Mouse (Mus musculus): ENCODE measurements around the gene Ankrd13a.
"Not testable (repeated sequence)": the region's sequence is repeated elsewhere in the genome, so short reads cannot be mapped to it uniquely, and the experiment has no call there.

Ankrd13a gene

GRCm38 (mm10) chr5:114829740-114830139, 55.3 kb downstream of the Ankrd13a start:
- no peak for DNase-seq (ENCODE audit: low spot score)

GRCm38 (mm10) chr5:114836886-114837285, 62.4 kb downstream of the Ankrd13a start:
- DNase-seq (ENCODE audit: low spot score), result no peak

DNA sequence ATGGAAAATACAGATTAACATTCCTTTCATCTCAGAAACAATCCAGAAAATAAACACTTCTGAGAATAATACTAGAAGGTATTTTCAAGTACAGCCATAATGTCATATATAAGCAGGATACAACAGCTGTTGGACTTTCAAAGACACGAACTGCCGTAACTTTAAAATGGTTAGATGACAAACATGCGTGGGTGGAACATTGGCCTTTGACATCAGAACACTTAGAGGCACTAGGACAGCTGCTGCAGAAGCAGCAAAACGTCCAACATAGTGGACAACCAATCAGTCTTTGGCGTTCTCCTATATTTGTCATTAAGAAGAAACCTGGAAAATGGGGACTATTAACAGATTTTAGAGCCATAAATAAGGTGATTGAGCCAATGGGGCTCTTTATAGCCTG, 66.0 kb downstream of the Ankrd13a start:
- DNase-seq (ENCODE audit: low spot score), result not testable (repeated sequence)

DNA sequence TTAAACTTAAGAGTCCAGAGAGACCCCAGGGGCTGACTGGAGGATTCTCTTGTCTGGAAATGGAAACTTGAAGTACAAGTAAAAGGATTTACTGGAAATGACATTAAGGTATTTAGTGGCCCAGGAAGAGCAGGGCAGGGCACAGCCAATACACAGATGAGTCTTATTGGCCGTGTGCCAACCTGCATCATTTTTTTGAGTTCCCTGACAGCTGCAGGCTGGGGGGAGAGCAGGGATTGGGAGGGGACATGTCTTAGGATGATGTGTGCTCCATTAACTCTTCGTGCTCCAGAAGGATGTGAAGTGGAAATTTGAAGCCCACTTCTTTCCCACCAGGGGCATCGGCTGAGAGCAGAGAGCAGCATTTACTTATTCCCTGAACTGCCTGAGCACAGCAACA, 67.7 kb downstream of the Ankrd13a start:
- DNase-seq (ENCODE audit: low spot score), result not testable (repeated sequence)

GRCm38 (mm10) chr5:114842674-114843073, 68.2 kb downstream of the Ankrd13a start:
- DNase-seq (ENCODE audit: low spot score), result no peak

DNA sequence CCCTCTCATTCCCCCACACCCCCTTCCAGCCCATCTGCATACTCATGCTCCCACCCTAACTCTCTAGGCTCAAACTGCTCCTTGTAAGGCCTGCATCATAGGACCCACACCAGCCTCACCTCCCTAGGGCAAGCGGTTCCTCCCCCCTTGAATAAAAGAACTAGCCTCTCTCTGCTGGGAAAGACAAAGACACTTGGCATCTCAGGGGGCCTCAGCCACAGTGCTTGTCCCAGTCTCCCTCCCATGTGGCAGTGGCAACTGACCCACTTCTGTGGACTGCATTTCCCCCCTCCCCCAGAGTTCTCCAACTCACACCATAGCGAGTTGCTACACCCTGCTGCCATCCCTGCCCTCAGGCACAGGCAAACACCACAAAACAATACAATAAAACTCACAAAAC, 69.9 kb downstream of the Ankrd13a start:
- not testable (repeated sequence) for DNase-seq (ENCODE audit: low spot score)

DNA sequence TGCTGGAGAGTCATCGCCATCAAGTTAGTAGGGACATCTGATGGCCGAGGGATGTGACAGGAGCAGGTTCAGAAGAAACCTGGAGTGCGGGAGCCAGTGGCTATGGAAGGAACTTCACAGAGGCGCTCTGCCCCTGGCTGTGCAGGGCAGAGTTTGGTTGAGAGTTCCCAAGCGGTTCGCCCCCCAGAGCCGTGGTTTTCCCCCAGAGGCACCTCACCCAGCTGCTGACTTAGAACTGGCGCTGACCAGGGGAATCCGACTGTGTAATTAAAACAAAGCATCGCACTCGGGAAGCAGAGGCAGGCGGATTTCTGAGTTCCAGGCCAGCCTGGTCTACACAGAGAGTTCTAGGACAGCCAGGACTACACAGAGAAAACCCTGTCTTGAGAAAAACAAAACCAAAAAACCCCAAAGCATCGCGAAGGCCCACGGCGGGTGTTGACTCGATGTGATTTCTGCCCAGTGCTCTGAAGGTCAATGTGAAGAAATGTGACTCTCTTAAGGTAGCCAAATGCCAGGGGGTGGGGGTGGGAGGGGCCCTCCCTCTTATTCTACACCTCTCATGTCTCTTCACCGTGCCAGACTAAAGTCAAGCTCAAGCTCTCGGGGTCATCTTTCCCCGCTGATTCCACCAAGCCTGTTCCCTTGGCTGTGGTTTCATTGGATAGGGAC, 77.2 kb downstream of the Ankrd13a start:
- no peak for DNase-seq (ENCODE audit: low spot score)

DNA sequence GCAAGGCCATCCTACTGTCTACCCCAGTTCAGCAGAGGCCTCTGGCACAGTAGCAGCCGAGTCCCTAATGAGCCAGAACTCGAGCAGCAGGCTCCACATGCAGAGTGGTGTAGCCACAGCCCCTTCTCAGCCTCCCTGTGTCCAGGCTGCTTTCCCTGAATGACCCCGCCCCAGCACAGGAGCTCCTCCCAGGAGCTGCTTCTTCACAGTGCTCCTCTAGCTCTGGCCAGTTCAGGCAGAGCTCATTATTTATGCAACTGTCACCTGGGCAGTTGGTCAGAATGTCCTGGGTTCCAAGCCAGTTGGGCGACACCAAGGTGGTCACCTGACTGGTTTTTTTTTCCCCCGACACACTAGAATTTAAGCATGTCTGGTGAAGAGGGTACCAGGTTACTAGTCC, 78.9 kb downstream of the Ankrd13a start, which contains the start of gene 4930519G04Rik:
4930519G04Rik (plus strand) TSS at position 301 of the 400 bp plus-strand sequence.
- not testable (repeated sequence) for DNase-seq (ENCODE audit: low spot score)
